Mouse (Mus musculus) megakaryocyte progenitor cell, adult 5-6 weeks (primary cell): ENCODE measurements around the gene Dnajb14. TPM values are rescaled to one million over a fixed set of nuclear protein-coding genes. Genes with fewer than 3 reads are reported as not detected.
A peak's percentile ranks its signal among the peaks of the same experiment; 100 is the strongest.

Experiments
- ATAC-seq: replicated peaks from 2 replicates; pipeline ENCODE4 v1.8.0; 2016; ENCODE audit warnings: mild to moderate bottlenecking, moderate TSS enrichment, inconsistent platforms; ENCODE audit not compliant: poor library complexity
- total RNA-seq, 2 experiments: library from RNA; stranded (forward) in 1 of 2; stranded (reverse) in 1 of 2; fragments of 157-497, 149-512 nt in 1 of 2; fragments of 200-1000 nt in 1 of 2; gene quantifications; 2 replicates each; pipeline versions ENCODE4 v1.2.3 to v1.2.4; 2015 to 2017

Dnajb14 gene
- total RNA-seq, 2 experiments from 2014 or later: 5.4 to 7.3 TPM

DNA sequence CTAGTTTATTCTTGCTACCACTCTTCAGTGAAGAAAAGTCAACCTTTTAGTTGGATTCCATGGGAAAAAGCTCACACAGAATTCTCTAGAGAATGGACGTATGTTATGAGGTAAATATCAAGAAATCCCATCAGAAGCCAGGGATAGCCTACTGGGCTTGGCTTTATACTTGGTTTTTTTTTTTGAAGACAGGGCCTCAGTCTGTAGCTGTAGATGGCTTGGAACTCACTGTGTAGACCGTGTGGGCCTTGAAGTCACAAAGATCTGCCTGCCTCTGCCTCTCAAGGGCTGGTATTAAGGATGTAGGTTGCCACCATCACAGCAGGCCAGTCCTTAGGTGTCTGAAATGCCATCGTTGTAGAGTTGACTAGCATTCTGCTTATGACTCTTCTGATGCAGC lies 4.9 kb upstream of the Dnajb14 start:
- no peak for ATAC-seq

GRCm38 (mm10) chr3:137863330-137864123 lies 3.9 kb upstream of the Dnajb14 start:
- ATAC-seq: no peak

DNA sequence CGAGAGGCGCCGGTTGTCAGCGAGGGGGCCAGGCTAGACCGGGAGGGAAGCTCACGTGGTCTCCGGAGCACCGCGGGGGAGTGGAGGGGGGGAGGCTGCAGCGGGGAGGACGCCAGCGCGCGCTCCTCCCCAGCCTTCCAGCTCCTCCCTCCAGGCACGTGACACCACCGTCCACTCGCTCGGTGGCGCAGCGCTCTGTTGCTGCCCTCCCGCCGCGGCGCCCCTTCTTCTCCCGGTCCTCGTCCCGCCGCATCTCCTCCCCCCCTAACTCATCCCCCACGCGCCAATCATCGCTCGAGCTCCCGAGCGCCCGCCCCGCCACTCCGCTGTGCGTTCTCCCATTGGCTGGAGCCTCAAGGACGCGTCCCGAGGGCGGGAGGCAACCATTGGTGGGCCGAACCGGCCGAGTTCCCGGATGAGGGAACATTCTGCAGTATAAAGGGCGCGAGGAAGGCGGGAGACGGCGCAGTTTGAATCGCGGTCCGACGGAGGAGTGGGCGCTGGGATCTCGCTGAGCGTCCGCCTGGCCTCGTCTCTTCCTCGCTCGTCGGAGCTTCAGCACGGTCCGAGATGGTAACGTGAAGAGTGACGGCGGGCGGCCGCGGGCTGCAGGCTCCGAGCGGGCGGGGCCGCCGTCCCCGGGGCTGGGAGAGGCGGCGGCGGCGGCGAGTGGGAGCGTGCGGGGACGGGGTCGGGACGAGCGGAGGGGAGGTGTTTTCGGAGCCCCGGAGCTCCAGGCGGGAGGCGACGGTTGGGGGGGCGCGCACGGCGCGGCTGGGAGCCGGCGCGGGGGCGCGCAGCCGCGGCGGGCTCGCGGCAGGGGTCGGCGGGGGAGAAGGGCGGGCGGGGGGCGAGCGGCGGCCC lies 3.1 kb upstream of the Dnajb14 start, which contains the start of gene H2afz:
TSS of gene H2afz (plus strand) at position 364 of the 864 bp plus-strand sequence.
- ATAC-seq: peak; percentile 69

DNA sequence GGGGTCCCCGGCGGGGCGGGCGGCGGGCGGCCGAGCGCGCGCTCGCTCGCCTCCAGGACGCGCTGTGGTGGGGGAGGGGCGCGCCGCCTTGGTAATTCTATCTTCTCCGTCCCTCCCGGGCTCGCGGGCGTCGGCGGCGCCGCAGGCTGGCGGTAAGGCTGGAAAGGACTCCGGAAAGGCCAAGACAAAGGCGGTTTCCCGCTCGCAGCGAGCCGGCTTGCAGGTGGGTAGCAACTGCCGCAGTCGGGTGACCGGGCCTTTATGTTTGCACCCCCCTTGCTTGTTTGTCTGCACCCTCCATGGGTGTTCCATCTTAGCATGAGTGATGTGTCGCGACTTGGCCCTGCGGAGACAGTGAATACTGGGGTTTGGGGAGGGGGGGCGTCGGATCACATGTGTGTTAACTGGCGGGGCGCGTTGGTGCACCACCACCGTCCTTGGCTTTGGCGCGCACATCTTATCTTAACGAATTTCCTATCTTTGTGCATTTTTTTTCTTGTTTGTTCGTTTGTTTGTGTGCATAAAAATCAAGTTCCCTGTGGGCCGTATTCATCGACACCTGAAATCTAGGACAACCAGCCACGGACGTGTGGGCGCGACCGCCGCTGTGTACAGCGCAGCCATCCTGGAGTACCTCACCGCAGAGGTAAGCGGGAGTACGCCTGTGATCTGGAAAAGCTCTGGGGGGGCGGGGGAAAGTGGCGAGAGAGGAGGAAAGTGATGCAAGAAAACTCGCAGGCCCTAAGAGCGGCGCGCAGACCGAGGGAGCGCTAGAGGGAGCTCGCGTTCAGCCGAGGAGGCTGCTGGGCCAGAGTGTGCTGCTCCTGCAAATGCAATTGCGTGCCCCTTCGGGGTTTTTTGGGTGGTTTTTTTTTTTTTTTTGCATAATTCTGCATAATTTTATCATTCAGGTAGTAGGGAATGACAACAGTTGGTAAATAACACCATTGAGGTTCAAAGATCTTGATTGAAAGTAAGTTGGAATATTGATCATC lies 2.2 kb upstream of the Dnajb14 start:
- peak; percentile 45 for ATAC-seq

DNA sequence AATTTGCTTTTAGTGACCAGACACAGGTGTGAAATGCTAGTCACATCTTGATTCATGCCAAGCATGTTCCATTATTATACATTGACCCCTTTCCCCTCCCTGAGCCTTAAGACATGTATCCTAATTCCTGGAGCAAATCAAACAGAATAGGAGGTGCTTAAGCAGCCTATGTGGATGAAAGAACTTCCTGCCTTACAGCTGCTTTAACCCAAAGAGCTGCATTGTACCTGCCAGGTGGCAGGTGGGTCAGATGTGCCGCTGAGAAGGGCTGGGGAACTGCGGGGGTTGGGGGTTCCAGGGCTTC lies 390 bp upstream of the Dnajb14 start:
- ATAC-seq: no peak

- ATAC-seq: no peak
Observed at GRCm38 (mm10) chr3:137868094-137868913, 829 bp downstream of the Dnajb14 start.

DNA sequence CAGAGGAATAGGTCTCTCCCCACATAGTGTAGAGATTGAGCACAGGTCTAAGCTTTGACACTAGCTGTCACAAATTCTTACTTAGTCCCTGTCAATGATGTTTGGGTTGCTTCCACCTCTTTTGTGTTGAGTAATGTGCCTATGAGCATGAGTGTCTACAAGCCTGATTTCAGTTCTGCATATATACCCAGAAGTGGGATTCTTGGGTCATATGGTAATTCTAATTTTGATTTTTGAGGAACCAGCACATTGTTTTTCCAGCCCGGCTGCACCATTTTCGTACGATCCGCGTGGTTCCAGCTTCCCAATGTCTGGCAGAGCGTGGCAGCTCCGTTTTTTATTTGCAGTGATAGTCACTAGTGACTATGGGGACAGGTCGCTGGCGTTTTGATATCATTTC lies 1.9 kb downstream of the Dnajb14 start:
- ATAC-seq: peak; percentile 13

DNA sequence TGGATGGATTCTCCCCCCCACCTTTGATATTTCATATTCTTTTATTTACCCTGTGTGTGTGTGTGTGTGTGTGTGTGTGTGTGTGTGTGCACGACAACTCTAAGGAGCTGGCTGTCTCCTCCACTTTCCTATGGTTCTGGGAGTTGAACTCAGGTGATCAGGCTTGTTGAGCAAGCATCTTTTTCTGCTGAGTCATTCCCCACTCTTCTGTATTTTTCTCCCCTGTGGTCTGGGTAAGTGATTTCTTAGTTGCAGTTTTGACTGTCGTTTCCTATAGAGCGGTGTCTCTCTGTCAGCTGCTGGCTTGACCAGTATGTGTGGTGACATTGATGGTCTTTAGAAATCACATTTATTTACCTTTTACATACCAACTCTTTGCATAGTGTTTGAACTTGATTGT lies 11.8 kb downstream of the Dnajb14 start:
- peak; percentile 88 for ATAC-seq

GRCm38 (mm10) chr3:137880109-137880748 lies 12.8 kb downstream of the Dnajb14 start:
- peak; percentile 85 for ATAC-seq

- ATAC-seq: no peak
Observed at GRCm38 (mm10) chr3:137881093-137881492, 13.6 kb downstream of the Dnajb14 start.

GRCm38 (mm10) chr3:137887961-137888360 lies 20.5 kb downstream of the Dnajb14 start:
- ATAC-seq: peak; percentile 79

GRCm38 (mm10) chr3:137891089-137891488 lies 23.6 kb downstream of the Dnajb14 start:
- ATAC-seq: no peak

GRCm38 (mm10) chr3:137892118-137892517 lies 24.6 kb downstream of the Dnajb14 start:
- ATAC-seq: no peak

- peak; percentile 33 for ATAC-seq
Observed at GRCm38 (mm10) chr3:137893789-137894188, 26.3 kb downstream of the Dnajb14 start.

GRCm38 (mm10) chr3:137895196-137895595 lies 27.7 kb downstream of the Dnajb14 start:
- peak; percentile 69 for ATAC-seq

GRCm38 (mm10) chr3:137896386-137896785 lies 28.9 kb downstream of the Dnajb14 start:
- ATAC-seq: no peak

DNA sequence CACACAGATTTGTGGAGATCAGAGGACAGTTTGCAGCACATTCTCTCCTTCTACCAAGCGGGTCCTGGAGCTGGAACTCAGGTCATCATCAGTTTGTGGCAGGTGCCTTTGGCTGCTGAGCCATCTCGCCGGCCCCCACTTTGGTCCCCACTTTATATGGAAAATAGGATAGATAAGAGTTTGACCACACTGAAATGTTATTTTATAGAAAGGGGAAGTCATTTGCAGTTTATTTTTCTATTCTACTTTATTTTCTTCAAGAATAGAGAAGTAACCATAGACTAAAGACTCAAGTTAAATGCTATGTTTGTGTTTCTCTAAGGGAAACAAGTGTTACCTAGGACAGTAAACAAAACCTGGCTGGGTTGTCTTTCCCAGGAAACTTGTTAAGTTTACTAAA lies 29.4 kb downstream of the Dnajb14 start:
- no peak for ATAC-seq

DNA sequence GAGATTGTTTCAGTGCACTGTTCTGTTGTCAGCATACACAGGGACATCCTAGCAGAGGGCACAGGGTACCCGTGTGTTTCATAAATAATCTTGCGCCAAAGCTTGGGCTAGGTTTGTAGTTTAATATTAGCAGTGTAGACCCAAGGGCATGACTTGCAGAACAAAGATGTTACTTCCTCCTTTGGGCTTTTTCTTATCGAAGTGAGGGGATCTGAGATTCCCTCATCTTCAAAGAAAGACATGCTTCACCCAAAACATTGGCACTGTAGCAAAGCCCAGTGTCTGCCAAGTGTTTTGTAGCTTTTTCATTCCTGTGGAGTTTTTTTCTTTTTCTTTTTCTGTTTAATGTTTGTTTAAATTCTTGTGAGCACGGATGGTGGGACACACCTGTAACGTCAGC lies 30.2 kb downstream of the Dnajb14 start:
- ATAC-seq: peak; percentile 36

DNA sequence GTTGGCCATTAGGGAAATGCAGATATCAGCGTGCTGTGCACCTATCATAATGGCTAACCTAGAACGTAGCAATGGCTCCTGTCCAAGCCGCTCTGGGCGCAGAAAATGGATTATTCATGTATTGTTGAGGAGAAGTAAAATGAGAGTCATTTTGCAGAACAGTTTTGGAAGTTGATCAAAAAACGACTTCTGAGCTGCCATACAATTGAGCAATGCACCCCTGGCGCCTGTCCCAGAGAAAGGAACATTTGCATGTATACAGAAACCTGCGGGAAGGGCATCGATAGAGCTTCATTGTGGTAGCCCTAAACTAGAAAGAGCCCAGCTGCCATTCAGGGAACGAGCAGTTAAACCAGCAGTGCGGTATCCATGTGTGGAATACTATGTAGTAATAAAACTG lies 32.7 kb downstream of the Dnajb14 start:
- peak; percentile 45 for ATAC-seq
